Mouse (Mus musculus) hindbrain, embryonic 14.5 days (tissue): Measurements from ENCODE around the gene Calcrl. TPM values are rescaled to one million over a fixed set of nuclear protein-coding genes. Genes with fewer than 3 reads are reported as not detected.

ENCODE experiments used
- ATAC-seq: fragments of 200-750 bp; cut with Nextera tagmentation; 2 replicates; pipeline ENCODE4 v1.8.0; 2017; ENCODE audit warnings: moderate number of reproducible peaks, mild to moderate bottlenecking, moderate TSS enrichment, moderate library complexity; ENCODE audit not compliant: low FRiP score
- DNase-seq: peaks from one replicate; pipeline ENCODE4 v3.0.0-alpha.2; 2015; ENCODE audit warnings: low spot score
- H3K27ac ChIP-seq: fragments of 300-500 bp; sonication (generic); 2 replicates; pipeline ENCODE4 v1.5.1; 2014; ENCODE audit warnings: mild to moderate bottlenecking, moderate library complexity
- H3K27me3 ChIP-seq: fragments of 300-500 bp; sonication (generic); 2 replicates; pipeline ENCODE4 v1.6.1; 2014; ENCODE audit warnings: mild to moderate bottlenecking, low read length, mixed read lengths; ENCODE audit not compliant: control insufficient read depth, insufficient read depth
- H3K36me3 ChIP-seq: fragments of 300-500 bp; sonication (generic); replicated peaks from 2 replicates; pipeline ENCODE4 v1.6.1; 2014; ENCODE audit not compliant: control insufficient read depth, insufficient read depth
- H3K4me1 ChIP-seq: fragments of 300-500 bp; sonication (generic); replicated peaks from 2 replicates; pipeline ENCODE4 v1.6.1; 2014; ENCODE audit warnings: antibody characterized with exemption, low read length, mixed read lengths; ENCODE audit not compliant: control insufficient read depth, insufficient read depth
- H3K4me2 ChIP-seq: fragments of 300-500 bp; sonication (generic); replicated peaks from 2 replicates; pipeline ENCODE4 v1.6.1; 2014; ENCODE audit warnings: mild to moderate bottlenecking, moderate library complexity
- H3K4me3 ChIP-seq: fragments of 300-500 bp; sonication (generic); replicated peaks from 2 replicates; pipeline ENCODE4 v1.5.1; 2014; ENCODE audit warnings: mild to moderate bottlenecking, low read length
- H3K9ac ChIP-seq: fragments of 300-500 bp; sonication (generic); 2 replicates; pipeline ENCODE4 v1.6.1; 2014
- H3K9me3 ChIP-seq: fragments of 300-500 bp; sonication (generic); 2 replicates; pipeline ENCODE4 v1.6.1; 2016; ENCODE audit warnings: low read length; ENCODE audit not compliant: control insufficient read depth
- WGBS: fragments of 180-500 bp; shearing (Covaris S2); extraction: QIAGEN DNeasy Blood & Tissue Kit; methylation state at CpG from one replicate; pipeline ENCODE4 v1.1.7; 2014; 5-methylcytosine and 5-hydroxymethylcytosine counted together
- polyA plus RNA-seq: library from polyadenylated mRNA; unstranded; fragments of >200 nt; fragmentation: Nextera tagmentation; extraction: Ambion mirVana; gene quantifications from 2 replicates; pipeline ENCODE4 v1.2.1, GENCODE M21; 2014

Gene Calcrl
- polyA plus RNA-seq, 1 experiment from 2014 or later: 23.1 TPM

GRCm38 (mm10) chr2:84384911-84385693, 40.1 kb downstream of the Calcrl start:
- H3K36me3 ChIP-seq: no peaks in the 10 kb centered on the region
- H3K9me3 ChIP-seq: no peaks in the 10 kb centered on the region
- WGBS: 75% methylated on average over 6 of the region's 6 CpGs
- H3K9ac ChIP-seq: no peak overlapping the region
- H3K4me3 ChIP-seq: no peak overlapping the region
- no peak for DNase-seq
- no peak overlapping the region for H3K4me2 ChIP-seq
- no peak for ATAC-seq
- H3K4me1 ChIP-seq: no peaks in the 10 kb centered on the region; the same call in 1 of the 2 replicates
- H3K27ac ChIP-seq: no peak overlapping the region
- no peaks in the 10 kb centered on the region for H3K27me3 ChIP-seq

- Histone ChIP-seq H3K4me2 (no peak overlapping the region), H3K9me3 (no peaks in the 10 kb centered on the region), H3K4me1 (no peaks in the 10 kb centered on the region; the same call in 1 of the 2 replicates), H3K4me3 (no peak overlapping the region), H3K9ac (no peak overlapping the region), H3K36me3 (no peaks in the 10 kb centered on the region), H3K27ac (no peak overlapping the region), H3K27me3 (no peaks in the 10 kb centered on the region)
- ATAC-seq (no peak), DNase-seq (no peak)
- WGBS: 90% methylated on average over 4 of the region's 4 CpGs
Observed at GRCm38 (mm10) chr2:84383828-84384227, 41.4 kb downstream of the Calcrl start.

- no peak for ATAC-seq
- no peak overlapping the region for H3K27ac ChIP-seq
- no peaks in the 10 kb centered on the region; the same call in 1 of the 2 replicates for H3K4me1 ChIP-seq
- H3K9ac ChIP-seq: no peak overlapping the region
- H3K36me3 ChIP-seq: no peaks in the 10 kb centered on the region
- no peak overlapping the region for H3K4me3 ChIP-seq
- no peak for DNase-seq
- no peak overlapping the region for H3K4me2 ChIP-seq
- no peaks in the 10 kb centered on the region for H3K27me3 ChIP-seq
- H3K9me3 ChIP-seq: no peaks in the 10 kb centered on the region
Observed at GRCm38 (mm10) chr2:84382556-84382955, 42.7 kb downstream of the Calcrl start.

- 94% methylated on average over 5 of the region's 5 CpGs for WGBS
- no peak overlapping the region for H3K9ac ChIP-seq
- no peaks in the 10 kb centered on the region for H3K27me3 ChIP-seq
- no peaks in the 10 kb centered on the region; the same call in 1 of the 2 replicates for H3K4me1 ChIP-seq
- no peaks in the 10 kb centered on the region for H3K9me3 ChIP-seq
- DNase-seq: no peak
- no peak for ATAC-seq
- H3K4me2 ChIP-seq: no peak overlapping the region
- H3K4me3 ChIP-seq: no peak overlapping the region
- no peak overlapping the region for H3K27ac ChIP-seq
- H3K36me3 ChIP-seq: no peaks in the 10 kb centered on the region
Observed at GRCm38 (mm10) chr2:84381997-84382396, 43.2 kb downstream of the Calcrl start.

- Histone ChIP-seq H3K9ac (no peak overlapping the region), H3K27ac (no peak overlapping the region), H3K4me1 (no peaks in the 10 kb centered on the region), H3K4me2 (no peak overlapping the region), H3K9me3 (no peaks in the 10 kb centered on the region), H3K36me3 (no peaks in the 10 kb centered on the region), H3K27me3 (no peaks in the 10 kb centered on the region), H3K4me3 (no peak overlapping the region)
- no peak for ATAC-seq
- DNase-seq: peak; percentile 36
- WGBS: 75% methylated on average over 11 of the region's 11 CpGs
Observed at GRCm38 (mm10) chr2:84380816-84381215, 44.4 kb downstream of the Calcrl start.

GRCm38 (mm10) chr2:84378678-84379077, 46.5 kb downstream of the Calcrl start:
- no peak for DNase-seq

GRCm38 (mm10) chr2:84369256-84369655, 56.0 kb downstream of the Calcrl start:
- no peaks in the 10 kb centered on the region for H3K4me1 ChIP-seq
- no peaks in the 10 kb centered on the region for H3K36me3 ChIP-seq
- H3K27me3 ChIP-seq: no peaks in the 10 kb centered on the region
- H3K9me3 ChIP-seq: no peaks in the 10 kb centered on the region
- no peak overlapping the region for H3K4me3 ChIP-seq
- 90% methylated on average over 5 of the region's 5 CpGs for WGBS
- H3K27ac ChIP-seq: no peak overlapping the region
- DNase-seq: no peak
- H3K4me2 ChIP-seq: no peak overlapping the region
- no peak overlapping the region for H3K9ac ChIP-seq
- ATAC-seq: no peak

More at GRCm38 (mm10) chr2:84378678-84379077, 46.5 kb downstream of the Calcrl start:
- no peaks in the 10 kb centered on the region for H3K4me1 ChIP-seq
- no peaks in the 10 kb centered on the region for H3K36me3 ChIP-seq
- H3K27ac ChIP-seq: no peak overlapping the region
- H3K27me3 ChIP-seq: no peaks in the 10 kb centered on the region
- no peak for ATAC-seq
- 82% methylated on average over 5 of the region's 5 CpGs for WGBS
- no peak overlapping the region for H3K4me2 ChIP-seq
- no peaks in the 10 kb centered on the region for H3K9me3 ChIP-seq
- H3K4me3 ChIP-seq: no peak overlapping the region
- no peak overlapping the region for H3K9ac ChIP-seq

- Histone ChIP-seq H3K9ac (no peak overlapping the region), H3K9me3 (no peaks in the 10 kb centered on the region), H3K36me3 (no peaks in the 10 kb centered on the region), H3K4me1 (no peaks in the 10 kb centered on the region), H3K27me3 (no peaks in the 10 kb centered on the region), H3K4me2 (no peak overlapping the region), H3K4me3 (no peak overlapping the region), H3K27ac (no peak overlapping the region)
- ATAC-seq: no peak
- no peak for DNase-seq
Observed at GRCm38 (mm10) chr2:84366742-84367141, 58.5 kb downstream of the Calcrl start.

GRCm38 (mm10) chr2:84365266-84365665, 59.9 kb downstream of the Calcrl start:
- H3K4me2 ChIP-seq: no peak overlapping the region
- ATAC-seq (no peak), DNase-seq (no peak)
- H3K36me3 ChIP-seq: no peaks in the 10 kb centered on the region
- H3K9ac ChIP-seq: no peak overlapping the region
- H3K27me3 ChIP-seq: no peaks in the 10 kb centered on the region
- 81% methylated on average over 3 of the region's 3 CpGs for WGBS
- H3K9me3 ChIP-seq: no peaks in the 10 kb centered on the region
- no peaks in the 10 kb centered on the region for H3K4me1 ChIP-seq
- H3K27ac ChIP-seq: no peak overlapping the region
- H3K4me3 ChIP-seq: no peak overlapping the region
